Mouse (Mus musculus) liver, embryonic 14.5 days (tissue): ENCODE results near the gene Tmeff1. TPM values are rescaled to one million over a fixed set of nuclear protein-coding genes. Genes with fewer than 3 reads are reported as not detected.

Source experiments
- ATAC-seq: fragments of 200-750 bp; cut with Nextera tagmentation; 2 replicates; pipeline ENCODE4 v1.8.0; 2017; ENCODE audit warnings: moderate number of reproducible peaks, mild to moderate bottlenecking, moderate library complexity; ENCODE audit not compliant: insufficient read depth
- DNase-seq, 3 experiments: peaks; one replicate each; pipeline ENCODE4 v3.0.0-alpha.2; 2012 to 2013; ENCODE audit warnings: low read depth in 3 of 3, low spot score in 3 of 3
- H3K27ac ChIP-seq: fragments of 300-500 bp; sonication (generic); 2 replicates; pipeline ENCODE4 v1.5.1; 2014; ENCODE audit warnings: moderate library complexity, mild to moderate bottlenecking, control low read depth, inconsistent platforms
- H3K27me3 ChIP-seq: fragments of 300-500 bp; sonication (generic); 2 replicates; pipeline ENCODE4 v1.6.1; 2014; ENCODE audit warnings: mild to moderate bottlenecking, low read length, moderate library complexity; ENCODE audit not compliant: control insufficient read depth, insufficient read depth
- H3K36me3 ChIP-seq: fragments of 300-500 bp; sonication (generic); replicated peaks from 2 replicates; pipeline ENCODE4 v1.6.1; 2014; ENCODE audit warnings: low read depth; ENCODE audit not compliant: control insufficient read depth, insufficient read depth
- H3K4me1 ChIP-seq, 2 experiments: fragments of 200-500 bp in 1 of 2; fragments of 300-500 bp in 1 of 2; sonication (generic) in 1 of 2; replicated peaks; 2 replicates each; pipeline ENCODE4 v1.6.1; 2012 to 2014; ENCODE audit warnings: antibody characterized with exemption in 1 of 2, inconsistent platforms in 1 of 2, low read length in 1 of 2; ENCODE audit not compliant: control insufficient read depth in 2 of 2, insufficient read depth in 2 of 2
- H3K4me2 ChIP-seq: fragments of 300-500 bp; sonication (generic); 2 replicates; pipeline ENCODE4 v1.6.1; 2014; ENCODE audit warnings: low read depth, mild to moderate bottlenecking, control low read depth, moderate library complexity
- H3K4me3 ChIP-seq, 2 experiments: fragments of 200-500 bp in 1 of 2; fragments of 300-500 bp in 1 of 2; sonication (generic) in 1 of 2; 2 replicates each; pipeline ENCODE4 v1.5.1; 2012 to 2014; ENCODE audit warnings: low read depth in 2 of 2, low read length in 2 of 2, mild to moderate bottlenecking in 2 of 2, control low read depth in 1 of 2, inconsistent platforms in 1 of 2, moderate library complexity in 1 of 2; ENCODE audit not compliant: insufficient read depth in 1 of 2
- H3K9ac ChIP-seq: fragments of 300-500 bp; sonication (generic); replicated peaks from 2 replicates; pipeline ENCODE4 v1.6.1; 2014; ENCODE audit warnings: mild to moderate bottlenecking, control low read depth, moderate library complexity
- H3K9me3 ChIP-seq: fragments of 300-500 bp; sonication (generic); 2 replicates; pipeline ENCODE4 v1.6.1; 2016; ENCODE audit warnings: low read length, mixed read lengths; ENCODE audit not compliant: control insufficient read depth
- CTCF ChIP-seq: IDR thresholded peaks from 2 replicates; pipeline ENCODE4 v1.5.1; 2016; ENCODE audit warnings: antibody characterized with exemption, low read depth, control low read depth
- EP300 ChIP-seq: IDR thresholded peaks from 2 replicates; pipeline ENCODE4 v1.6.1; 2016; ENCODE audit warnings: antibody characterized with exemption, low read depth
- WGBS: fragments of 180-500 bp; shearing (Covaris S2); extraction: QIAGEN DNeasy Blood & Tissue Kit; methylation state at CpG from one replicate; pipeline ENCODE4 v1.1.7; 2014; ENCODE audit not compliant: insufficient replicate concordance; 5-methylcytosine and 5-hydroxymethylcytosine counted together
- polyA plus RNA-seq, 2 experiments: library from polyadenylated mRNA; depleted of rRNA in 1 of 2; stranded (reverse) in 1 of 2; unstranded in 1 of 2; fragments of >200 nt; fragmentation: Nextera tagmentation in 1 of 2; extraction: Ambion mirVana in 1 of 2; gene quantifications; 2 replicates each; pipeline versions ENCODE4 v1.2.1 to v1.2.3; 2012 to 2014

The Tmeff1 gene
- polyA plus RNA-seq, 2 experiments = 1.4 to 1.5 TPM

- ATAC-seq (no peak), DNase-seq (no peak)
- H3K9me3 ChIP-seq = no peaks in the 10 kb centered on the region
- peaks cover 28% of the 10 kb centered on the region for H3K27me3 ChIP-seq
- no peak overlapping the region for H3K4me3 ChIP-seq
- no peak overlapping the region for H3K27ac ChIP-seq
- no peak overlapping the region for H3K4me2 ChIP-seq
- TF ChIP-seq EP300 = no peak
- H3K9ac ChIP-seq = no peak overlapping the region
- H3K4me1 ChIP-seq = no peaks in the 10 kb centered on the region
- H3K36me3 ChIP-seq = no peaks in the 10 kb centered on the region
- 73% methylated on average over 9 of the region's 9 CpGs for WGBS
Measured at GRCm38 (mm10) chr4:48588576-48588975, 3.6 kb downstream of the Tmeff1 start.

GRCm38 (mm10) chr4:48590862-48591261, 5.9 kb downstream of the Tmeff1 start:
- DNase-seq = no peak
- Histone ChIP-seq H3K27ac (no peak overlapping the region), H3K4me1 (no peaks in the 10 kb centered on the region), H3K4me2 (no peak overlapping the region), H3K36me3 (no peaks in the 10 kb centered on the region), H3K9me3 (no peaks in the 10 kb centered on the region), H3K9ac (no peak overlapping the region), H3K27me3 (peaks cover 7% of the 10 kb centered on the region; the same call in 1 of the 2 replicates), H3K4me3 (no peak overlapping the region)
- ATAC-seq = no peak
- TF ChIP-seq EP300 = no peak
- no peak for TF ChIP-seq CTCF
- WGBS = 30% methylated on average over 7 of the region's 7 CpGs

DNA sequence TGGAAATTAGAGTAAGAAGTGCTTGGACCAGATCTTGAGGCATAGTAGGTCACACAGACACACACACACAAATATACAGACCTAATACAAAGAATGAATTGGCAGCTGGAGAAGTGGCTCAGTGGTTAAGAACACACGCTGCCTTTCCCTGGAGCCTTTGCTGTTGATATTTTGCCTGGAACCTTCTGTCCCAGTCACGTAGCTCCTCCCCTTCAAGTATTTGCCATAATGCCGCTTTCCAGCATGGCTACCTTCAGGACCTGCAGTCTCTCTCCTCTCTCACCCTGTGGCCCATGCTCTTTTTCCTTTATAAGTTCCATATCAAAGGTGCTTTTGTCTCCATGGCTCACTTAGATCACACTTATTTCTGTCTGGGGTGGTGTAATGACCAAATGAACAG, 6.4 kb downstream of the Tmeff1 start:
- DNase-seq (no peak), ATAC-seq (no peak)
- Histone ChIP-seq H3K9me3 (no peaks in the 10 kb centered on the region), H3K36me3 (no peaks in the 10 kb centered on the region), H3K27ac (no peak overlapping the region), H3K4me1 (no peaks in the 10 kb centered on the region), H3K4me2 (no peak overlapping the region), H3K27me3 (peaks cover 2% of the 10 kb centered on the region; the same call in 1 of the 2 replicates), H3K4me3 (no peak overlapping the region), H3K9ac (no peak overlapping the region)
- whole genome bisulfite sequencing = 59% methylated on average over 3 of the region's 3 CpGs
- TF ChIP-seq EP300 (no peak), CTCF (no peak)

- ATAC-seq = no peak
- Histone ChIP-seq H3K4me3 (no peak overlapping the region), H3K36me3 (no peaks in the 10 kb centered on the region), H3K9me3 (no peaks in the 10 kb centered on the region), H3K4me2 (no peak overlapping the region), H3K27ac (no peak overlapping the region), H3K27me3 (no peaks in the 10 kb centered on the region), H3K4me1 (no peaks in the 10 kb centered on the region), H3K9ac (no peak overlapping the region)
- 28% methylated on average over 5 of the region's 5 CpGs for WGBS
- no peak for DNase-seq
- TF ChIP-seq EP300 (no peak), CTCF (no peak)
Measured at GRCm38 (mm10) chr4:48592328-48592727, 7.4 kb downstream of the Tmeff1 start.

DNA sequence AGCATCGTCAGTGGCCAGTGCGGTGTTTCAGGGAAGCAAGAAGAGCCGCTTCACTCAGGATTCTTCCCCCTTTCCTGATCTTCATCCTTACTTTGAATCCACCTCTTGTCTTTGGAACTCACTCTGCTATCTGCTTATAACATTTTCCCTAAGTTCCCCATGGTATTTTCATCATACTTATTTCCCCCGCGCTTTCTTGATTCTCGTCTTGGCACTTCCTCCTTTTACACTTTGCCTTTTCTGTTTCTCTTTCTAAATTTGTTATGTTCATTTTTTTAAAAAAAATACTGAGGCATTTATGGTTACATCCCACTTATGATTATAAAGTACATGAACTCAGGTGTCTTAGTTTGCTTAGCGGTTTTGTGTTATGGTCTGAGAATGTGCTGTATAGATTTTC, 7.9 kb downstream of the Tmeff1 start:
- no peak overlapping the region for H3K27ac ChIP-seq
- TF ChIP-seq EP300 (no peak), CTCF (no peak)
- H3K9me3 ChIP-seq = no peaks in the 10 kb centered on the region
- no peaks in the 10 kb centered on the region for H3K36me3 ChIP-seq
- DNase-seq = no peak
- no peak for ATAC-seq
- H3K9ac ChIP-seq = no peak overlapping the region
- H3K4me1 ChIP-seq = no peaks in the 10 kb centered on the region
- no peak overlapping the region for H3K4me3 ChIP-seq
- no peak overlapping the region for H3K4me2 ChIP-seq
- no peaks in the 10 kb centered on the region for H3K27me3 ChIP-seq
- WGBS = 65% methylated on average over 7 of the region's 7 CpGs
